Mouse (Mus musculus): ENCODE data around the gene Ppp1r36.

The Ppp1r36 gene

DNA sequence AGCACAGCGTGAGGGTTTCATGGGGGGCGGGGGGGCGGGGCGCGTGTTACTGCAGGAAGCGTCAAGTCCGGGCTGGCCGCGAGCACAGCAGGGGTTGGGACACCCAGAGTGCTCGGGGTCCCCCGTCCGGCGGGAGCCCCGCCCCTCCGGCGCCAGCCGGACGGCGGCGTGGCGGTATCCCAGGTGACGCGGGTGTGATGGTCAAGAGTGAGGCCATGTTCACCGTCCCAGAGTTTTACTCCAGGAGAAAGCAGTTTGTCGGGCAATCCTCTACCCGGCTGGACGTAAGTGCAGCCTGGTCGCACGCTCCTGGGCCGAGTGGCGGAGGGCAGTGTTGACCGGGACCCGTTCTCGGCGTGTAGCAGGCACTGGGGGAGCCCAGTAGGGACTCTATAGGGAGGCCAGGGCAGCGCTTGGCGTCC is at the start of gene Ppp1r36:
TSS of gene Ppp1r36 (plus strand) at position 106 of the 422 bp plus-strand sequence.
- DNase-seq (ENCODE audit: low spot score) = no peak

DNA sequence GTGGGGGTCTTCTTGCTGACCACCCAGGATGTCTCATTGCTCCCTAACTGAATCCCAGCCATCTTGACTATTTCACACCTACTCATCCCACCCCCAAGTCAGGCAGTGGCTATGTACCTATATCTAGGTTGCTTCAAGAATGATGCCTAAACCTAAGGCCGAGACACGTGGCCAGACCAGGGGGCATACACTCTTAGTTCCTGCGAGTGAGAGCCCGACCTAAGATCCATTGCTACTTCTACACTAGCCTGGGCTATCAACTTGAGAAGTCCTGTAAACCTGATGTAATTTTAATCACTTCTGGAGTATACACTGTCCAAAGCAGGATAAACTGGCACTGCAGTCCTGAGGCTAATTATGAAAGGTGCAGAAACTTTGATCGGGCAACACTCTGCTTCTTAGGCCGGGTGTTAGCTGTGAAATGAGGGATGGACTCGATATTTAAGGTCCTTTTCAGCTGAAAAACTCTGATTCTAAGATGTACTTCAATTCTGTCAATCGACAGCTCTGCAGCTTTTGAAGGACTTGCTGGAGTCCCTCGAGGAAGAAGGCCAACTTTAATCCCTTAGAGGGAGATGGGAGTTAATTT is 49.0 kb upstream of the Ppp1r36 start:
- no peak for DNase-seq (ENCODE audit: low spot score)

DNA sequence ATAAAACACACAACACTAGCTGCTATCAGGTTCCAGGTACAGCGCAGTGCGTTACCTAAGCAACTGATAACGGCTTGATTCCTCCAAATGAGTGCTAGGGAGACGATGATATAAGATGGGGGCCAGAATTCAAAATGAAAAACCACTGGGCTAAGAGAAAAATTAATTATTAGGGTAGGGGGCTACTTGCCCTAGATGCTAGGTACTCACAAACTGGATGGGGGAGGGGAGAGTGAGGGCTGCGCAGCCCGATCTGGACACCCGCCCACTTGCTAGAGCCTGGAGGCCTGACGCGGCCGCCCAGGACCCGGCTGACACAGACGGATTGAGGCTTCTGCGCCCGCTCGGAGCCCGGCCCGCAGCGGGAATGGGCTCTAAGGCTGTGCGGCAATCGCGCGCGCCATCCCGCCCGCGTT is 48.5 kb upstream of the Ppp1r36 start:
- DNase-seq (ENCODE audit: low spot score) = peak; percentile 63

DNA sequence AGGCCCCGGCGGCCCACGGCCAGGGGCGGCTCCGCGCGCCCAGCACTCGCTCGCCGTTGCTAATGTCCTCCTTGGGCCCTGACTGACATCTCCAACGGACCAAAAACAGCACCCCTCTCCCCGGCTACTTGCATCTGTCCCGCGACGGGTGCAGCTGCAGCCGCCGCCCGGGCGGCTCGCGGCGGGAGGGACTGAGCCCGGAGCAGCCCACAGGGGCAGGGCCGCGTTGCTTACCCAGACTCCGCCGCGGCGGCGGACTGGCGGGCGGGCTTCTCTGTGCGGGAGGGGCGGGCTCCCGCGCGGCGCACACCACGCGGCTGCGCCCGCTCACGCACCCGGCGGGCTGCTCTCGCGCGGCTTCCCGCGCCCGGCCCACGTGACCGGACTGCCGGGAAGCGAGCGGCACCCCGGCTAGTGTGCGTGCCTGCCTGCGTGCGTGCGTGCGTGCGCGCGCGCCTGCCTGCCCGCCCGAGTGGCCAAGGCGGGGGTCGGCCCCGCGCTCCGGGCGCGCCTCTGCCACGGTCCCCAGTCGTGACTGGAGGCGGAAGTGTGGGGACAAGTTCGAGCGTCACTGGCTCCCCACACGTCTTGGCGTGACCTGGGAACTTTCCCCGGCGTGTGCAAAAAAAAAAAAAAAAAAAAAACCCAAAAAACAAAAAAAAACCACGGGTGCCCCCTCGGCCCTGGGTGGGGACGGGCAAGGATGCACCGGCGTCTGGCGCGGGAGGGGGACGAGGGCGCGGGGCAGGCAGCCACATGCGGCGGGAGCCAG is 47.9 kb upstream of the Ppp1r36 start, which contains the start of gene Zbtb25:
TSS of gene Zbtb25 (minus strand) at position 397 of the 772 bp plus-strand sequence.
- DNase-seq (ENCODE audit: low spot score) = peak; percentile 65

DNA sequence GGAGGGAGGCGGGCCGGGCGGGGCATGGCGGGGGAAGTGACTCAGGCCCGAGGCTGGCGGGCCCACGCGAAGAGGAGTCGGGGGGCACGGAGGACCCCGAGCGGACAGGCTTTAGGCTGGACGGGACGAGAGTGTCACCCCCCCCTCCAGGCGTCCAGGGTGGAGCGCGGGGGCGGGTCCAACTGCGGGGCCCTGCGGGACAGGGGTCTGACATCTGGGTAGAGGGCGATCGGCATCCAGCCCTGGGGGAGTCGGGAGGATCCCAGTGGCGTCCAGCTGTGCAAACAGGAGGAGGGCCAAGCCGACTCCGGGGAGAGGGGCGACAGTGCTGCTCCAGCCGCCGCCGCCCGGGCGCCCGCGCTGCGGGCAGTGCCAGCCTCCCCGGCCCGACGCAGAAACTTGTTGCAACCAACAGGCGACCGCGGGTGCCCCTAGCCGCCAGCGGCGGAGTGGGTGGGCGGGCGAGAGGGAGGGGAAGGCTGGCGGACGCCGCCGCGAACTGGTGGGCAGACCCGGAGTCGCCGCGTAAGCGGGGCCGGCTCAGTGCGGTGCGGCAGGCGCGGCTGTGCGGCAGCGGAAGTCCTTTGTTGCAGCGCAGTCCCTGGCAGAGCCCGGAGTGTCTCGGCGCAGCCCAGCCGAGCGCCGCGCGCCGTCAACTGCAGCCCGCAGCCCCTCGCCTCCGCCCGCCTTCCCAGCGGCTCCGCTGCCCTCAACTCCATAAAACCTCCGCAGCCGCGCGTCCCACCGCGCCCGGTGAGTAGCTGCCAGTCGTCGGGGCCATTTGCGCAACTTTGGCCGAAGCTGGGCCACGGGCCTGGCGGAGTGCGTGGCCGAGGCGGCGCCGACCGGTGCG is 47.1 kb upstream of the Ppp1r36 start, which contains the start of gene Zbtb1:
TSS of gene Zbtb1 (plus strand) at position 289 of the 853 bp plus-strand sequence.
- peak; percentile 58 for DNase-seq (ENCODE audit: low spot score)

DNA sequence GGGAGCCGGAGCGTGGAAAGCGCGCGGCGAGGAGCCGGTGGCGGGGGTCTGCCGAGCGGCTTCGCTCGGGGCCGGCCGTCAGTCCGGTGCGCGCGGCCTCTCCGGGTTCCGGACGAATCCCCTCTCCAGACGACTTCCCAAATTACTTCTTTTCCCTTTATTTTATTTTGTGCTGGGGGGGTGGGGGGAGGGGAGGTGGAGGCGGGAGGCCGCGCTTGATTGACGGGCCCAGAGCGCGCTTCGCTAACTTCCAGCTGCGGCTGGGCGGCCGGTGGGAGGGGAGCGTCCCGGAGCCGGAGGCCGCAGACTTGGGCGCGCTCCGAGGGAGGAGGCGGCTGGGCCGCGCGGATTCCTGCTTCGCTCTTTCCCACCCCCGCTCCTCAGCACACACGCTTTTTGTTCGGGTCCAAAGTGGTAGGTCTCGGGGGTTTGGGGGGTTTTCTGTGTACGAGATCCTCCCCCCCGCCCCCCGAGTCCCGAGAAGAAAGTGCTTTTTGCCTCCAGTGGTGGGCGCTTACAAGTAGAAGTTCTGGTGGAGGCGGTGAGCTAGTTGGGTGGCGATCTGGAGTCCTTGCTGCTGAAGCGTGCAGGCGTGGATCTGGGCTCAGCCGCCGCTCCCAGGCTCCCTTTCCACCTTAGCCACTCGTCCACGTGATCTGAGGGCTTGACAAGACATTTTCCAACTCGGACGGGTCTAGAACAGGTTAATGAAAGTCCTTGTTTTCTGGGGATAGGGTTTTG is 46.3 kb upstream of the Ppp1r36 start:
- peak; percentile 72 for DNase-seq (ENCODE audit: low spot score)

DNA sequence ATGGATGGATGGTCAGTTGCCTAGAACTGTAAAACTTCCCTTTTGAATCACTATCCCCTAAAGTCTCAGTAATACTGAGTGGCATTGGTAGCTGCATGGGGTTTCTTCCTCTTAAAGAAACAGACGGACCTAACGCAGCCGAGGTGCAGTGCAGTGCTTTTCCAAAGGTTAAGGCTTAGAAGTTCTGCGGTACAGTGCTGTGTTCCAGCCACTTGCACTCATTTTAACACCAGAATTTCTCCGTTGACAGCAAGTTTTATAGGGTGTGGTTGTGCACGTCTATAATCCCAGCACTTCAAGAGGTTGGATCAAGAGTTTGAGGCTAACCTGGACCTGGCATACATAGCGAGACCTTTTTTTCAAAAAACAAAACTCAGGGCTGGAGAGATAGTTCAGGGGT is 45.3 kb upstream of the Ppp1r36 start:
- DNase-seq (ENCODE audit: low spot score) = no peak

DNA sequence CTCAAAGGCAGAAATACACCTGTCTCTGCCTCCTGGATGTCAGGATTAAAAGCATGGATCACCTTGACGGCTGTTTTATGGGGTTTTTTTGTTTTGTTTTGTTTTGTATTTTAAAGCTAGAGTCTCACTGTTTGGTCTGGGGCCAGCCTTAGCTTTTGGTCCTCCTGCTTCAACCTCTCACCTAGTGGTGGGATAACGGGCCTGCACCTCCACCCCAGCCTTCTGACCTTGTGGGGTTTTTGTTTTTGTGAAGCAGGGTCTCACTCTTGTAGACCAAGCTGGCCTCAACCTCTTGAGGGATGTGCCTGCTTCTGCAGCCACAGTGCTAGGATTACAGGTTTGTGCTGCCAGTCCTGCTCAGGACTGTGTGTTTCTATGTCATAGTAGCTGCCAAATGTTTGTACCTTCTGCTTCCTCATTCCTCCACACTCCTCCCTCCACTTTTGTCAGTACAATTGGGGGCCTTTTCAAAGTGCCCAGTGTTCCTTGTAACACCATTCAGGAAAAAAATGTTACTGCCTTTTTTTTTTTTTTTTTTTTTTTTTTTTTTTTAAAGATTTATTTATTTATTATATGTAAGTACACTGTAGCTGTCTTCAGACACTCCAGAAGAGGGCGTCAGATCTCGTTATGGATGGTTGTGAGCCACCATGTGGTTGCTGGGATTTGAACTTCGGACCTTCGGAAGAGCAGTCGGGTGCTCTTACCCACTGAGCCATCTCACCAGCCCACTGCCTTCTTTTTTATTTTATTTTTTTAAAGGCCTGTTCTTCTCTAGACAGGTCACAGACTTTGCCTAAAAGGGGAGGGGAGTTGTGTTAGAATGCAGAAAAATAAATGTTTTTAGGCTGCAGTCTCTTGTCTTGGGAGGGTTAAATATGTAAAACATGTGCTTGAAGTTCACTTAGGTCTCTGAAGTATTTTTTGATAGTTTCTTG is 44.2 kb upstream of the Ppp1r36 start:
- DNase-seq (ENCODE audit: low spot score) = no peak

DNA sequence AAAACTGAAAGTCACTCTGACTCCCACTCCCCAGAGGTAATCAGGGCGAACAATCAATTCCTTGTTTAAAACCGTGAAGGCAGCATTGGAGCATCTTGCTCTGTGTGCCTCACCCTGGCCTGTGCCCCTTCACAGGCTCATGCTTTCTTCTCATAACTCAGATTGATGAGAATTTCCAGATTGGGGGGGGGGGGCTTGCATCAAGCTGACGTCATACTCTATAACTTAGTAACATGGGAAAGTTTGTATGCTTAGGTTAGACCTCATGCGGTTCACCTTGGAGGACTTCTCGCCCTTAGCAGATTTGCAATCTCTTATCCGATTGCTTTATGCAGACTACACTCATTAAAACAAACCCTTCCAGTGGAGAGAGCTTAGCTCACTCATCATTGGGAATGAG is 43.3 kb upstream of the Ppp1r36 start:
- DNase-seq (ENCODE audit: low spot score) = no peak

DNA sequence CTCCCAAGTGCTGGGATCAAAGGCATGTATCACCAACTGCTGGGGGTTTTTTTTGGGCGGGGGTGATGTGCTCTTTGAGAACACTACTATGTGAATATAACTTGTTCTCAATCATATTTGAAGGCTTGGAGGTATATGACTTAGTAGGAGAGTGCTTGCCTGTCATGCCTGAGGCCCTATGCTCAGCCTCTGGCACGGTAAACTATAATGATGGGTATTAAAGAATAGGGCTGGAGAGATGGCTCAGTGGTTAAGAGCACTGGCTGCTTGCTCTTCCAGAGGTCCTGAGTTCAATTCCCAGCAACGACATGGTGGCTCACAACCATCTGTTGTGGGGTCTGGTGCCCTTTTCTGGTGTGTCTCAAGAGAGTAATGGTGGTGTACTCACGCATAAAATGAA is 42.4 kb upstream of the Ppp1r36 start:
- DNase-seq (ENCODE audit: low spot score) = no peak

DNA sequence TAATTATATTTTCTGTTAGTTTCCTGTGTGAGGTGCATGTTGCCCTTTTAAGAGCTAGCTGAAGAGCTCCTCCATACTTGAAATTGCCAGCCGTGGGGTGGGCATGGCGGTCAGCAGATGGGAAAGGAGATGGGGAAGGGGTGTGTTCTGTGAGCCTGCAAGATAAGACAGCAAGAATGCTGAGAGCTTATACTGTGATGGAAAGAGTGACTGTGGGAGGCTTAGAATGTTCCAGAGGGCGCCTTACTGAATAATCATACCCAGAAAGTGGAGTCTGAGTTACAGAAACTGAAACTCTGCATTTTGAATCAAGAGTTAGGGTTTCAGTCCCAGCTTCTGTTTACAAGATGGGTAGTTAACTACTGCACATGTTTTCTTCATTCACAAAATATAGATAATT is 41.8 kb upstream of the Ppp1r36 start:
- DNase-seq (ENCODE audit: low spot score) = peak; percentile 62

DNA sequence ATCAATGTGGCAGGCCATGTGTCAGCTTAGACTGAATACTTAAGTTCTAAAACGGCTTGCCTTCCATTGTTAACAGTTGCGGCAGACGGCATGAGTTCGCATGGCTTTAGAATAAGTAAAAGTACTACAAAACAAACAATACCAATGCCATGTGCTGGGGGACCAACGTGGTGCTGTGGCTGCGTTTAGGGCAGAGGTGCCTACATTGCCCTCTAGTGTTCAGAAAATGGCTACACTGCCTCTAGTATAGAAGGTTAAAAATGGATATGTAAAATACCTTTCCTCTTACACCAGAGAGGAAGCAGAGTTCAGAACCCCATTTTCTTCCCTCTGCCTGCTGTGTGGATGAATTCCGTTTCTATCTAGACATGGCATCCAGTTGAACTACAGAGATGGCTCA is 40.7 kb upstream of the Ppp1r36 start:
- peak; percentile 64 for DNase-seq (ENCODE audit: low spot score)

DNA sequence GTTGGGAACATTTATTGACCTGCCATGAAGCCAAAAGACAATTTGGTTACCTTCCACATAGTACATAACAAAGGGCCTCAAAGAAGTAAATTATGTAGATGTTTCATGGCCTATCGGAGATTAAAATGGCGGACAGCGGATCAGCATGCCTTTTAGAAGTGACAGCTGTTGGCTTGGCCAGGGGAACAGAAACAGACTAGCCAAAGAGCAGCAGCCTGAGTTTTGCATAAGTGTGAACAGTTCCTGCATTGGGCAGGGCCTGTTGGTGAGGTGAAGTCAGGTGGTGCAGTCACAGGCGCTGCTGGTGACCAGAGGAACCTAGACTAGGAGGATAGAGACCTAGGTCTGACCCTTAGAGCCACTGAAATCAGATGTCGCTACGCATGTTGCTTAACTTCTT is 40.3 kb upstream of the Ppp1r36 start:
- no peak for DNase-seq (ENCODE audit: low spot score)

DNA sequence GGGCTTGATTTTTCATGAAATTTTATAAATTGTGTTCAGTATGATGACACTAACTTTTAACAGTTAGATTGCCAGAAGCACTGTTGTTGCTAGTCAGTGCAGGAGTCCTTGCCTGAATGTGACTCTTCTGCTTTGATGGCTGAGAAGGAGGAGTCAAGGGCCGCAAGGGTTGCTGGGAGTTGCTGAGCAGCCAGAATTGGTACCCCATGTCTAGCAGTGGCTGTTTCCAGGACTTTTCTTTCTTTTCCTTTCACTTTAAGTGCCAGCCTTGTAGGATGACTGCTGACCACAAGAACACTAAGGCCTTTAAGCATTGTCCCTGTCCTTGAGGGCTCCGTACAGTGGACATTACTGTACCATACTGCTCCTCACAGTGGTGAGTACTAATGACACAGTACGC is 39.6 kb upstream of the Ppp1r36 start:
- no peak for DNase-seq (ENCODE audit: low spot score)

DNA sequence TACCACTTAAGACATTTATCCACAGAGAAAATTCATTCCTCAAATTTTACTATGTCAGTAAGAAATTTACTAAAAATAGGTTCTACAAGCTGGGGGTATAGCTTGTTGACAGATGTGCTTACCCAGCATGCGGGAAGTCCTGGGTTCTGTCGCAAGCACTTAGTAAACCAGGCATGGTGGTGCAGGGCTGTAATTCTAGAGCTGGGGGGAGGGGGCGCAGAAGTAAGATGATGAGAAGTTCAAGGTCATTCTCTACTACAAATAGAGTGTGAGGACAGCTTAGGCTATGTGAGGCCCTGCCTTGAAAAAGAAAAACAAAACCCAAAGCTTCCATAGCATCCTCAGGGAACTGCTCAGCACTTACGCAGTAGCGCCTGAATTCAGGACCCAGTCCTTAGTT is 38.8 kb upstream of the Ppp1r36 start:
- DNase-seq (ENCODE audit: low spot score) = no peak

DNA sequence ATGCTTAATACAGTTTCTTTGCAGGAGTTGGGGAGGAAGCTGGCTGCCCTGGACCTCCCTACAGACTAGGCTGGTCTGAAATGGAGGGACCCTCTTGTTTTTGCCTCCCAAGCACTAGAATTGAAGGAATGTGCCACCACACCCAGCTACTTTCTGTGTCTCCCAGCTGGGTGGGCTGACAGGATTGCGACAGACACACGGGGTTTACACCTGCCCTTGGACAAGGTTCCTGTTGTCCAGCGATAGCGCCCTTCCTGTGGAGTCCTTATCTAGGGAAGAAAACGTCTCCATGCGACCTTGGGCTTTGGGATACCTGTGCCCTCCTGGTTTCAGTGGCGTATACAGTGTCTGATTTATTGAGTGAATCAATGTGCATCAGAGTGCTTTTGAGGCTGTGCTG is 37.2 kb upstream of the Ppp1r36 start:
- DNase-seq (ENCODE audit: low spot score) = no peak

DNA sequence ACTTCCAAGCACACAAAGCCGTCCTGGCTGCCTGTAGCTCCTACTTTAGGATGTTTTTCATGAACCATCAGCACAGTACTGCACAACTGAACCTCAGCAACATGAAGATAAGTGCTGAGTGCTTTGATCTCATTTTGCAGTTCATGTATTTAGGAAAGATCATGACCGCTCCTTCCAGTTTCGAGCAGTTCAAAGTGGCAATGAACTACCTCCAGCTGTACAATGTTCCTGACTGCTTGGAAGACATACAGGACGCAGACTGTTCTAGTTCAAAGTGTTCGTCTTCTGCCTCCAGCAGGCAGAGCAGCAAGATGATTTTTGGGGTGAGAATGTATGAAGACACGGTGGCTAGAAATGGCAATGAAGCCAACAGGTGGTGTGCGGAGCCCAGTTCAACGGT is 32.0 kb upstream of the Ppp1r36 start:
- no peak for DNase-seq (ENCODE audit: low spot score)

DNA sequence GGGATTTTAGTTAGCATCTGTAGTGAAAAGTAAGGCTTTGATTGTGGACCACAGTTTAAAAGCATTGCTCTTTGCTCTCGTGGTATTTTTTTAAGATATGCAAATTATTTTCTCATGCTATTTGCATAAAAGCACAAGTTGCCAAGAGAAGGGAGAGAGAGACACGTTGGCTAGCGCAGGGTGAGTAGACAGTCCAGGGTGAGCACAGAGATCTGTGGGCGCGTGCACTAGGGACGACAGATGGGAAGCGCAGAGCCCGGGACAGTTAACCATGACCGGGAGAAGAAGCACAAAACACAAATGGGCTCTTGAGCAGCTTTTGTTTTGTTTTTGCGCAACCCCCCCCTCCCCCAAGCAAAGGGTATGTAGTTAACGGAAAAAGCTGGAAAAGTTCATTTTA is 28.5 kb upstream of the Ppp1r36 start:
- DNase-seq (ENCODE audit: low spot score) = no peak

DNA sequence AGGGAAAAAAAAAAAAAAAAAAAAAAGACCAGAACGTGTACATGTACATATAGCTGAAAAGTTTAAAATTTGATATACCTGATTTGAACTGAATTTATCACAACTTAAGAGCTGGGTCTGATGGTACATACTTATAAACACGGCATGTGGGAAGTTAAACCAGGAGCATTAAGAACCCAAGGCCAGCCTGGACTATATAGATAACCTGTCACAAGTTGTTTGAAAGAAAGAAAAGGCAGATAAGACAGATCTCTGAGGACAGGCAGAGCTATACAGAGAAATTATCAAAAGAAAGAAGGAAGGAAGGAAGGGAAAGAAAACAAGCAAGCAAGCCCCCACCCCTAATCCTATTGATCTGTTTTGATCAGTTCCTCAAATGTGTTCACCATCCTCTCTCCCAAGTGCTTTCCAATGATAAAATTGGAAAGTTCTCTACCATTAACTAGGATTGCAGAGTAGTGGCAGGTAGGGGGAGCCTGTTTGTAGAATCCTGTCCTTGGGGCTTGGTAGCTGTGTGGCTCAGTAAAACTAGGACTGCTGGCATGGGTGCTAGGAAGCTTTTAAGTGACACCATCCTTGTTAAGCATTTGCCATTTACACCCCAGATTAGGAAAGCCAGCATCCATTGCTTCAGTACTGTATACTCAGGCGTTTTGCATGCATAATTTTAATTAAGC is 25.6 kb upstream of the Ppp1r36 start:
- DNase-seq (ENCODE audit: low spot score) = no peak

DNA sequence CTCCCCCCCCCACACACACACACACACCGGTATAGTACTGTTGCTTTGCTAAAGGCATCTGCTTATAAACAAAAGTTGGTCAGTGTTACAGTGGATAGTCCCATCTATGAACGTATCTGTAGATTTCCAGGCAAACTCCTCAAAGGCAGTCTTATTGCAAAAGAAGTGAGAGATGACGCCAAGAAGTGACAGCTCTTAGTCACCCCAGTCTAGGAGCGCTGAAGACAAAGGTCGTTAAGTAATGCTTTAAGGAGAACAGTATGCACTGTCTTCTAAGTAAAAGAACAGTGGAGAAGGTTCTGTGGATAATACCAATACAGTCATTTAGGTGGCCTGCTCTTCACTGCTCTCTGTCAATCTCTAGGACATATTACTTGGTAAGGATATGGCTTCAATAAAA is 24.4 kb upstream of the Ppp1r36 start:
- no peak for DNase-seq (ENCODE audit: low spot score)

Data from c-Kit-positive CD71-positive TER-119-positive erythroid progenitor cells, embryonic 14.5 days (primary cell).